Mouse (Mus musculus) CH12.LX (cell line): ENCODE results near the gene Aunip. TPM values are rescaled to one million over a fixed set of nuclear protein-coding genes. Genes with fewer than 3 reads are reported as not detected.

Source experiments
- DNase-seq: peaks from one replicate; pipeline ENCODE4 v3.0.0-alpha.2; 2013; ENCODE audit errors: extremely low read depth
- H3K27ac ChIP-seq: 2 replicates; pipeline ENCODE4 v1.5.1; 2012; ENCODE audit warnings: low read depth, mild to moderate bottlenecking, control low read depth, moderate library complexity; ENCODE audit not compliant: insufficient read depth
- H3K27me3 ChIP-seq: replicated peaks from 2 replicates; pipeline ENCODE3; 2012; ENCODE audit warnings: inconsistent platforms
- H3K36me3 ChIP-seq, 2 experiments: replicated peaks in 1 of 2; 2 replicates each; pipeline versions ENCODE3 to v1.6.1; 2012; ENCODE audit warnings: inconsistent platforms in 1 of 2, low read length in 1 of 2, mild to moderate bottlenecking in 1 of 2, mixed read lengths in 1 of 2, moderate library complexity in 1 of 2; ENCODE audit not compliant: control insufficient read depth in 1 of 2, insufficient read depth in 1 of 2
- H3K4me1 ChIP-seq, 2 experiments: 2 replicates each; pipeline ENCODE4 v1.6.1; 2012; ENCODE audit warnings: inconsistent platforms in 1 of 2, moderate library complexity in 1 of 2; ENCODE audit not compliant: insufficient read depth in 2 of 2, control insufficient read depth in 1 of 2
- H3K4me2 ChIP-seq: 2 replicates; pipeline ENCODE4 v1.6.1; 2012; ENCODE audit warnings: low read depth, mild to moderate bottlenecking, control low read depth; ENCODE audit not compliant: poor library complexity, insufficient read depth, severe bottlenecking
- H3K4me3 ChIP-seq, 3 experiments: fragments of 150-350 bp in 1 of 3; sonication (generic) in 1 of 3; replicated peaks in 1 of 3; 2 replicates each; pipeline versions ENCODE3 to v1.5.1; 2011 to 2012; ENCODE audit warnings: low read depth in 2 of 3, low read length in 2 of 3, mild to moderate bottlenecking in 2 of 3, moderate library complexity in 2 of 3, control low read depth in 1 of 3, improper control_type of control experiment in 1 of 3, inconsistent platforms in 1 of 3, mixed read lengths in 1 of 3; ENCODE audit not compliant: poor library complexity in 1 of 3
- H3K79me2 ChIP-seq: replicated peaks from 2 replicates; pipeline ENCODE4 v1.6.1; 2012; ENCODE audit warnings: mild to moderate bottlenecking, moderate library complexity; ENCODE audit not compliant: control insufficient read depth, poor library complexity, insufficient read depth, severe bottlenecking; ENCODE audit errors: extremely low read depth
- H3K9ac ChIP-seq: 2 replicates; pipeline ENCODE4 v1.6.1; 2012; ENCODE audit warnings: low read depth, mild to moderate bottlenecking, control low read depth, moderate library complexity; ENCODE audit not compliant: insufficient read depth
- H3K9me3 ChIP-seq: replicated peaks from 2 replicates; pipeline ENCODE3; 2012; ENCODE audit warnings: low read length, inconsistent platforms, mixed read lengths
- BHLHE40 ChIP-seq: IDR thresholded peaks from 2 replicates; pipeline ENCODE4 v1.6.1; 2011; ENCODE audit warnings: mild to moderate bottlenecking, low read depth, low read length, improper control_type of control experiment
- CHD1 ChIP-seq: IDR thresholded peaks from 2 replicates; pipeline ENCODE4 v1.6.1; 2012; ENCODE audit warnings: low read depth, low read length, improper control_type of control experiment, inconsistent platforms
- CHD2 ChIP-seq: IDR thresholded peaks from 2 replicates; pipeline ENCODE4 v1.6.1; 2011; ENCODE audit warnings: low read length, improper control_type of control experiment
- CTCF ChIP-seq, 2 experiments: IDR thresholded peaks in 1 of 2; conservative IDR thresholded peaks in 1 of 2; 2 replicates each; pipeline ENCODE4 v1.5.1; 2011 to 2012; ENCODE audit warnings: low read depth in 2 of 2, low read length in 2 of 2, improper control_type of control experiment in 1 of 2, inconsistent platforms in 1 of 2, mild to moderate bottlenecking in 1 of 2, moderate library complexity in 1 of 2
- ELF1 ChIP-seq: IDR thresholded peaks from 2 replicates; pipeline ENCODE4 v1.6.1; 2014; ENCODE audit warnings: low read depth, mild to moderate bottlenecking, inconsistent platforms, low read length, improper control_type of control experiment
- EP300 ChIP-seq: IDR thresholded peaks from 2 replicates; pipeline ENCODE4 v1.6.1; 2011; ENCODE audit warnings: low read length, improper control_type of control experiment
- ETS1 ChIP-seq: conservative IDR thresholded peaks from 2 replicates; pipeline ENCODE4 v1.6.1; 2012; ENCODE audit warnings: low read depth, mild to moderate bottlenecking, inconsistent platforms, low read length, improper control_type of control experiment, moderate library complexity
- GABPA ChIP-seq: IDR thresholded peaks from 2 replicates; pipeline ENCODE4 v1.6.1; 2012; ENCODE audit warnings: low read depth, low read length, improper control_type of control experiment, inconsistent platforms; ENCODE audit not compliant: insufficient replicate concordance
- HCFC1 ChIP-seq: IDR thresholded peaks from 2 replicates; pipeline ENCODE4 v1.6.1; 2012; ENCODE audit warnings: low read depth, mild to moderate bottlenecking, inconsistent platforms, low read length, improper control_type of control experiment
- IRF4 ChIP-seq: IDR thresholded peaks from 2 replicates; pipeline ENCODE4 v1.6.1; 2014; ENCODE audit warnings: low read depth, mild to moderate bottlenecking, inconsistent platforms, low read length, improper control_type of control experiment
- JUN ChIP-seq: IDR thresholded peaks from 2 replicates; pipeline ENCODE4 v1.6.1; 2011; ENCODE audit warnings: low read depth, mild to moderate bottlenecking, low read length, improper control_type of control experiment, moderate library complexity; ENCODE audit not compliant: insufficient read depth
- KAT2A ChIP-seq: IDR thresholded peaks from 2 replicates; pipeline ENCODE4 v1.6.1; 2012; ENCODE audit warnings: low read length, improper control_type of control experiment, inconsistent platforms; ENCODE audit not compliant: insufficient replicate concordance
- MAFK ChIP-seq: IDR thresholded peaks from 2 replicates; pipeline ENCODE4 v1.6.1; 2011; ENCODE audit warnings: low read length, improper control_type of control experiment; ENCODE audit not compliant: insufficient replicate concordance
- MEF2A ChIP-seq: IDR thresholded peaks from 2 replicates; pipeline ENCODE4 v1.6.1; 2014; ENCODE audit warnings: low read depth, mild to moderate bottlenecking, inconsistent platforms, low read length, improper control_type of control experiment, borderline replicate concordance
- MXI1 ChIP-seq: IDR thresholded peaks from 2 replicates; pipeline ENCODE4 v1.6.1; 2011; ENCODE audit warnings: mild to moderate bottlenecking, low read depth, low read length, improper control_type of control experiment
- MYC ChIP-seq: IDR thresholded peaks from 2 replicates; pipeline ENCODE4 v1.6.1; 2011; ENCODE audit warnings: low read depth, mild to moderate bottlenecking, improper control_type of control experiment, low read length
- NELFE ChIP-seq: IDR thresholded peaks from 2 replicates; pipeline ENCODE4 v1.6.1; 2011; ENCODE audit warnings: low read depth, low read length, improper control_type of control experiment
- NRF1 ChIP-seq: IDR thresholded peaks from 2 replicates; pipeline ENCODE4 v1.6.1; 2014; ENCODE audit warnings: low read depth, mild to moderate bottlenecking, inconsistent platforms, low read length, improper control_type of control experiment, moderate library complexity
- PAX5 ChIP-seq: IDR thresholded peaks from 2 replicates; pipeline ENCODE4 v1.6.1; 2012; ENCODE audit warnings: low read length, inconsistent platforms, mixed read lengths
- POLR2A ChIP-seq: IDR thresholded peaks from 2 replicates; pipeline ENCODE4 v1.6.1; 2011; ENCODE audit warnings: low read depth, mild to moderate bottlenecking, improper control_type of control experiment, low read length
- POLR2AphosphoS2 ChIP-seq: IDR thresholded peaks from 2 replicates; pipeline ENCODE4 v1.6.1; 2011; ENCODE audit warnings: low read depth, low read length, improper control_type of control experiment
- RCOR1 ChIP-seq: conservative IDR thresholded peaks from 2 replicates; pipeline ENCODE4 v1.6.1; 2012; ENCODE audit warnings: low read depth, mild to moderate bottlenecking, inconsistent platforms, low read length, improper control_type of control experiment
- SMC3 ChIP-seq: IDR thresholded peaks from 2 replicates; pipeline ENCODE4 v1.6.1; 2011; ENCODE audit warnings: low read depth, low read length, improper control_type of control experiment
- TCF12 ChIP-seq: IDR thresholded peaks from 2 replicates; pipeline ENCODE4 v1.6.1; 2014; ENCODE audit warnings: low read depth, mild to moderate bottlenecking, inconsistent platforms, low read length, improper control_type of control experiment
- UBTF ChIP-seq: IDR thresholded peaks from 2 replicates; pipeline ENCODE4 v1.6.1; 2012; ENCODE audit warnings: low read depth, mild to moderate bottlenecking, inconsistent platforms, low read length, improper control_type of control experiment, moderate library complexity
- USF1 ChIP-seq: IDR thresholded peaks from 2 replicates; pipeline ENCODE4 v1.6.1; 2014; ENCODE audit warnings: low read depth, mild to moderate bottlenecking, inconsistent platforms, low read length, improper control_type of control experiment
- ZMIZ1 ChIP-seq: IDR thresholded peaks from 2 replicates; pipeline ENCODE4 v1.6.1; 2012; ENCODE audit warnings: low read depth, mild to moderate bottlenecking, inconsistent platforms, low read length, improper control_type of control experiment
- ZNF384 ChIP-seq: IDR thresholded peaks from 2 replicates; pipeline ENCODE4 v1.6.1; 2012; ENCODE audit warnings: low read depth, low read length, improper control_type of control experiment, inconsistent platforms
- dilution Hi-C: fragments of 300-500 bp; cut with MboI; formaldehyde crosslinking; loops from 2 replicates; pipeline ENCODE4 v1.14.3; 2020; ENCODE audit warnings: low sequenced_read_pairs; ENCODE audit not compliant: extremely low pct_unique_long_range_greater_than_20kb, extremely low pct_ligation_motif_present
- in situ Hi-C: fragments of 300-500 bp; cut with MboI; formaldehyde crosslinking; loops from 3 replicates; pipeline ENCODE4 v1.14.3; 2019; ENCODE audit warnings: low sequenced_read_pairs, low pct_ligation_motif_present, low pct_unique_long_range_greater_than_20kb, mixed read lengths
- polyA plus RNA-seq: library from polyadenylated mRNA; unstranded; fragments of >175 nt; gene quantifications from 2 replicates; pipeline ENCODE4 v1.2.1, GENCODE M21; 2012; ENCODE audit warnings: low read depth; ENCODE audit not compliant: insufficient read length
- total RNA-seq, 2 experiments: library from RNA; depleted of rRNA; stranded (reverse); fragments of 300-350 nt in 1 of 2; fragments of >200 nt in 1 of 2; gene quantifications; 2 replicates each; pipeline ENCODE4 v1.2.3; 2012 to 2014

The Aunip gene
- total and polyA plus RNA-seq, 3 experiments = 11.5 to 14.9 (median 11.7) TPM

DNA sequence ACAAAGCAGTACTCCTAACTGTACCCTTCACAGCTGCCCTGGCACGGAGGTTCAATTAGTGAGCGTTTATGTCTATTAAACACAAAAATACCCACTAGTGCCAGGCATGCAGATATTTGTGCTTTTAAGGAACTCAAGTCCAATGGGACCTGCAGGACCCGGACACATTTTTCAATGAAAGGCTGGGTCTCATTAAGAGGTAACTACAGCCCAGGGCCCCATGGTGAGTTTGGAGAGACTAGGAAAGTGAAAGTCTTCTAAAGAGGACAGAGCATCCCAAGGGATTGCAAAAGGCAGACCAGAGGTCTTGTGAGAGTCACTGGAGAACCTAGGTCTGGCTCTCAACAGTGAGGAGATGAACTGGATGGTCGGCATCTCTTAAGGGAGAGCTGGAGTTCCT lies 22.6 kb downstream of the Aunip start:
- Histone ChIP-seq H3K27me3 (peaks cover 12% of the 10 kb centered on the region), H3K9ac (no peak overlapping the region), H3K4me1 (peaks cover 3 to 24% of the 10 kb centered on the region in 2 experiments; a peak in 3 of 4 replicates), H3K36me3 (peaks cover 20 to 37% of the 10 kb centered on the region in 2 experiments), H3K27ac (no peak overlapping the region), H3K79me2 (no peaks in the 10 kb centered on the region), H3K4me2 (peak overlapping the region; percentile 86), H3K9me3 (no peaks in the 10 kb centered on the region), H3K4me3 (peak overlapping the region in 1 of 3 experiments; percentile 2)
- no peak for DNase-seq
- in situ Hi-C loops (no loop called here), dilution Hi-C loops (no loop called here)
- no peak for TF ChIP-seq NELFE
- no peak for TF ChIP-seq KAT2A
- no peak for TF ChIP-seq BHLHE40
- no peak for TF ChIP-seq PAX5
- no peak for TF ChIP-seq MEF2A
- no peak for TF ChIP-seq EP300
- no peak for TF ChIP-seq ZMIZ1
- no peak for TF ChIP-seq MAFK
- TF ChIP-seq IRF4 = no peak
- TF ChIP-seq CTCF (conservative IDR thresholded peaks at IDR 0.05 in 1 of 2, IDR thresholded peaks at IDR 0.05 in 1 of 2; ENCODE audit: low read depth in 2 of 2, low read length in 2 of 2) = no peak

DNA sequence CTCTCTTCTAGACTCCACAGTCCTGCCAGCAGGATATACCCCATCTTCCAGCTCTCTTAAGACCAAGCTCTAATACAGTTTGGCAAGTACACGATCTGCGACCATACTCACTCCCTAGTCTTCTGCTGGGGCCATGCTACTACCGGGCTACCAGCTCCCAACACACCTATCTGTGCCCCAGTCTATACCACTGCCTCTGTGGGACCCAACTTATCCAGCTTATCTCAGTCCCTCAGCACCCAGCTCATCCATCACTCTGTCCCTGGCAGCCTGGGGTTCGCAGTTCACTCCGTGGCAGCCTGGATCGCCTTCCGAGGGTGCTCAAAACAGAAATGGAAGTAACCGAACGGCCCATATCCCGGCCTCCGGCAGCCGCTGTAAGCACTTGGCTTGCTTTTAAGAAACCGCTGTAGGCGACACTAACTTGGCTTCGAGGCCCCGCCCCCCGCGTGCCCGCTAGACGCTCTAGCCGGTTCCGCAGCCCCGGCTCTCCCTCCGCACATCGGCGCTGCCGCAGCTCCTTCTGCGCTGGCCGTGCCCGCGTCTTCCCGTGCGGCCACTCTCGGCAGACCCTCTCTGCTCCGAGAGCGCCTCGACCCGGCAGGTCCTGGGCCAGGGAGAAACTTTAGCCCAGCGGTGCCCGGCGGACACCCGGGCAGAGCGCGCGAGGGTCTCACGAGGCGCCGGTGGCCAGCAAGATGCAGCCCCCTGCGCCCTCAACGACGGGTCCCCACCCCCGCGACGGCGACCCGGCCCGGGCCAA lies 23.5 kb downstream of the Aunip start:
- H3K4me2 ChIP-seq = peak overlapping the region; percentile 86
- H3K79me2 ChIP-seq = no peaks in the 10 kb centered on the region
- in situ Hi-C loops = no loop called here
- no peaks in the 10 kb centered on the region for H3K9me3 ChIP-seq
- H3K27ac ChIP-seq = no peak overlapping the region
- peak overlapping the region; percentile 78 for H3K9ac ChIP-seq
- peak; percentile 54 for DNase-seq
- dilution Hi-C loops = no loop called here
- H3K4me3 ChIP-seq = peak overlapping the region; percentile 69 to 91 (median 82)
- peaks cover 15% of the 10 kb centered on the region for H3K27me3 ChIP-seq
- H3K36me3 ChIP-seq = peaks cover 12 to 29% of the 10 kb centered on the region in 2 experiments
- peak; percentile 47; the same call in 1 of the 2 replicates for TF ChIP-seq UBTF
- no peak for TF ChIP-seq USF1
- TF ChIP-seq PAX5 = no peak
- no peak for TF ChIP-seq TCF12
- TF ChIP-seq MAFK = no peak
- TF ChIP-seq GABPA = no peak
- TF ChIP-seq ETS1 = no peak
- TF ChIP-seq RCOR1 = no peak
- no peak for TF ChIP-seq ZNF384
- TF ChIP-seq MYC = no peak
- no peak for TF ChIP-seq POLR2AphosphoS2
- no peak for TF ChIP-seq HCFC1
- TF ChIP-seq SMC3 = no peak
- no peak for TF ChIP-seq POLR2A
- TF ChIP-seq CHD2 = no peak
- no peak for TF ChIP-seq CHD1
- TF ChIP-seq KAT2A = no peak
- peak; percentile 30; the same call in 1 of the 2 replicates for TF ChIP-seq BHLHE40
- no peak for TF ChIP-seq JUN
- peak; percentile 37; the same call in 1 of the 2 replicates for TF ChIP-seq MXI1
- no peak for TF ChIP-seq ELF1
- no peak for TF ChIP-seq NELFE
- no peak for TF ChIP-seq NRF1
- peaks cover 3 to 24% of the 10 kb centered on the region in 2 experiments; a peak in 3 of 4 replicates for H3K4me1 ChIP-seq
